Mouse (Mus musculus) CH12.LX (cell line): ENCODE data around the gene Dcdc2a. TPM values are rescaled to one million over a fixed set of nuclear protein-coding genes. Genes with fewer than 3 reads are reported as not detected.
A peak's percentile ranks its signal among the peaks of the same experiment; 100 is the strongest.

Experiments used
- DNase-seq: peaks from one replicate; pipeline ENCODE4 v3.0.0-alpha.2; 2013; ENCODE audit errors: extremely low read depth
- H3K27ac ChIP-seq: 2 replicates; pipeline ENCODE4 v1.5.1; 2012; ENCODE audit warnings: low read depth, mild to moderate bottlenecking, control low read depth, moderate library complexity; ENCODE audit not compliant: insufficient read depth
- H3K27me3 ChIP-seq: replicated peaks from 2 replicates; pipeline ENCODE3; 2012; ENCODE audit warnings: inconsistent platforms
- H3K36me3 ChIP-seq, 2 experiments: replicated peaks in 1 of 2; 2 replicates each; pipeline versions ENCODE3 to v1.6.1; 2012; ENCODE audit warnings: inconsistent platforms in 1 of 2, low read length in 1 of 2, mild to moderate bottlenecking in 1 of 2, mixed read lengths in 1 of 2, moderate library complexity in 1 of 2; ENCODE audit not compliant: control insufficient read depth in 1 of 2, insufficient read depth in 1 of 2
- H3K4me1 ChIP-seq, 2 experiments: 2 replicates each; pipeline ENCODE4 v1.6.1; 2012; ENCODE audit warnings: inconsistent platforms in 1 of 2, moderate library complexity in 1 of 2; ENCODE audit not compliant: insufficient read depth in 2 of 2, control insufficient read depth in 1 of 2
- H3K4me2 ChIP-seq: 2 replicates; pipeline ENCODE4 v1.6.1; 2012; ENCODE audit warnings: low read depth, mild to moderate bottlenecking, control low read depth; ENCODE audit not compliant: poor library complexity, insufficient read depth, severe bottlenecking
- H3K4me3 ChIP-seq, 3 experiments: fragments of 150-350 bp in 1 of 3; sonication (generic) in 1 of 3; replicated peaks in 1 of 3; 2 replicates each; pipeline versions ENCODE3 to v1.5.1; 2011 to 2012; ENCODE audit warnings: low read depth in 2 of 3, low read length in 2 of 3, mild to moderate bottlenecking in 2 of 3, moderate library complexity in 2 of 3, control low read depth in 1 of 3, improper control_type of control experiment in 1 of 3, inconsistent platforms in 1 of 3, mixed read lengths in 1 of 3; ENCODE audit not compliant: poor library complexity in 1 of 3
- H3K79me2 ChIP-seq: replicated peaks from 2 replicates; pipeline ENCODE4 v1.6.1; 2012; ENCODE audit warnings: mild to moderate bottlenecking, moderate library complexity; ENCODE audit not compliant: control insufficient read depth, poor library complexity, insufficient read depth, severe bottlenecking; ENCODE audit errors: extremely low read depth
- H3K9ac ChIP-seq: 2 replicates; pipeline ENCODE4 v1.6.1; 2012; ENCODE audit warnings: low read depth, mild to moderate bottlenecking, control low read depth, moderate library complexity; ENCODE audit not compliant: insufficient read depth
- H3K9me3 ChIP-seq: replicated peaks from 2 replicates; pipeline ENCODE3; 2012; ENCODE audit warnings: low read length, inconsistent platforms, mixed read lengths
- BHLHE40 ChIP-seq: IDR thresholded peaks from 2 replicates; pipeline ENCODE4 v1.6.1; 2011; ENCODE audit warnings: mild to moderate bottlenecking, low read depth, low read length, improper control_type of control experiment
- CTCF ChIP-seq, 2 experiments: IDR thresholded peaks in 1 of 2; conservative IDR thresholded peaks in 1 of 2; 2 replicates each; pipeline ENCODE4 v1.5.1; 2011 to 2012; ENCODE audit warnings: low read depth in 2 of 2, low read length in 2 of 2, improper control_type of control experiment in 1 of 2, inconsistent platforms in 1 of 2, mild to moderate bottlenecking in 1 of 2, moderate library complexity in 1 of 2
- ETS1 ChIP-seq: conservative IDR thresholded peaks from 2 replicates; pipeline ENCODE4 v1.6.1; 2012; ENCODE audit warnings: low read depth, mild to moderate bottlenecking, inconsistent platforms, low read length, improper control_type of control experiment, moderate library complexity
- GABPA ChIP-seq: IDR thresholded peaks from 2 replicates; pipeline ENCODE4 v1.6.1; 2012; ENCODE audit warnings: low read depth, low read length, improper control_type of control experiment, inconsistent platforms; ENCODE audit not compliant: insufficient replicate concordance
- IRF4 ChIP-seq: IDR thresholded peaks from 2 replicates; pipeline ENCODE4 v1.6.1; 2014; ENCODE audit warnings: low read depth, mild to moderate bottlenecking, inconsistent platforms, low read length, improper control_type of control experiment
- JUND ChIP-seq: conservative IDR thresholded peaks from 2 replicates; pipeline ENCODE4 v1.6.1; 2011; ENCODE audit warnings: low read depth, low read length, improper control_type of control experiment
- MAX ChIP-seq: IDR thresholded peaks from 2 replicates; pipeline ENCODE4 v1.6.1; 2011; ENCODE audit warnings: low read length, improper control_type of control experiment
- MXI1 ChIP-seq: IDR thresholded peaks from 2 replicates; pipeline ENCODE4 v1.6.1; 2011; ENCODE audit warnings: mild to moderate bottlenecking, low read depth, low read length, improper control_type of control experiment
- NRF1 ChIP-seq: IDR thresholded peaks from 2 replicates; pipeline ENCODE4 v1.6.1; 2014; ENCODE audit warnings: low read depth, mild to moderate bottlenecking, inconsistent platforms, low read length, improper control_type of control experiment, moderate library complexity
- POLR2A ChIP-seq: IDR thresholded peaks from 2 replicates; pipeline ENCODE4 v1.6.1; 2011; ENCODE audit warnings: low read depth, mild to moderate bottlenecking, improper control_type of control experiment, low read length
- RAD21 ChIP-seq: IDR thresholded peaks from 2 replicates; pipeline ENCODE4 v1.6.1; 2011; ENCODE audit warnings: low read depth, mild to moderate bottlenecking, low read length, improper control_type of control experiment, moderate library complexity
- RCOR1 ChIP-seq: conservative IDR thresholded peaks from 2 replicates; pipeline ENCODE4 v1.6.1; 2012; ENCODE audit warnings: low read depth, mild to moderate bottlenecking, inconsistent platforms, low read length, improper control_type of control experiment
- SIN3A ChIP-seq: IDR thresholded peaks from 2 replicates; pipeline ENCODE4 v1.6.1; 2012; ENCODE audit warnings: low read length, improper control_type of control experiment, inconsistent platforms
- SMC3 ChIP-seq: IDR thresholded peaks from 2 replicates; pipeline ENCODE4 v1.6.1; 2011; ENCODE audit warnings: low read depth, low read length, improper control_type of control experiment
- USF2 ChIP-seq: conservative IDR thresholded peaks from 2 replicates; pipeline ENCODE4 v1.6.1; 2011; ENCODE audit warnings: low read depth, low read length, improper control_type of control experiment
- ZC3H11A ChIP-seq: IDR thresholded peaks from 2 replicates; pipeline ENCODE4 v1.6.1; 2012; ENCODE audit warnings: low read depth, mild to moderate bottlenecking, inconsistent platforms, low read length, improper control_type of control experiment
- ZMIZ1 ChIP-seq: IDR thresholded peaks from 2 replicates; pipeline ENCODE4 v1.6.1; 2012; ENCODE audit warnings: low read depth, mild to moderate bottlenecking, inconsistent platforms, low read length, improper control_type of control experiment
- ZNF384 ChIP-seq: IDR thresholded peaks from 2 replicates; pipeline ENCODE4 v1.6.1; 2012; ENCODE audit warnings: low read depth, low read length, improper control_type of control experiment, inconsistent platforms
- dilution Hi-C: fragments of 300-500 bp; cut with MboI; formaldehyde crosslinking; loops from 2 replicates; pipeline ENCODE4 v1.14.3; 2020; ENCODE audit warnings: low sequenced_read_pairs; ENCODE audit not compliant: extremely low pct_unique_long_range_greater_than_20kb, extremely low pct_ligation_motif_present
- in situ Hi-C: fragments of 300-500 bp; cut with MboI; formaldehyde crosslinking; loops from 3 replicates; pipeline ENCODE4 v1.14.3; 2019; ENCODE audit warnings: low sequenced_read_pairs, low pct_ligation_motif_present, low pct_unique_long_range_greater_than_20kb, mixed read lengths
- polyA plus RNA-seq: library from polyadenylated mRNA; unstranded; fragments of >175 nt; gene quantifications from 2 replicates; pipeline ENCODE4 v1.2.1, GENCODE M21; 2012; ENCODE audit warnings: low read depth; ENCODE audit not compliant: insufficient read length
- total RNA-seq, 2 experiments: library from RNA; depleted of rRNA; stranded (reverse); fragments of 300-350 nt in 1 of 2; fragments of >200 nt in 1 of 2; gene quantifications; 2 replicates each; pipeline ENCODE4 v1.2.3; 2012 to 2014

The Dcdc2a gene
- total and polyA plus RNA-seq, 3 experiments = not detected

DNA sequence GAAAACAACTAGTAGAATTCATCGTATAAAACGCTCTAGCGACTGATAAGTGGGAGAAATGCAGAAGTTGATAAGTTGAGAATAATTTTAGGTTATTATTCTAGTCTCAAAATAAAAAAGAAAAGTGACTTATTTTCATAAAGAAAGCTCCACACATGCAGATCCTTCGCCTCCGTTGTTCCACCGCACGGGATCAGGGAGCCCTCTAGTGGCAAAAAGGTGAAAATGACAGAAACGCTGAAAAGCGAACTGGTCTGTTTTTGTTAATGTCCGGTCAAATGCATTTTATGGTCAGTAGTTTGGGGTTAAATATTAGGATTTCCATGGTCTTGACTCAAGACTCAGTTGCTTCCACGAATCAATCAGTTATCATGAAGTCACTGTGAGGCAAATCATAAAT, 60.2 kb downstream of the Dcdc2a start:
- dilution Hi-C loops (no loop called here), in situ Hi-C loops (loop anchor here (5.0 kb wide), 1 partner anchor 94 kb away; the partner anchor contains the start of gene Mrs2)
- TF ChIP-seq IRF4 (0 out of 2 replicates have a peak, but pooled peaks have one; percentile 14), RCOR1 (no peak), ZMIZ1 (no peak), MAX (no peak), ETS1 (no peak), CTCF (conservative IDR thresholded peaks at IDR 0.05 in 1 of 2, IDR thresholded peaks at IDR 0.05 in 1 of 2; ENCODE audit: low read depth in 2 of 2, low read length in 2 of 2) (peak; percentile 78 to 96), SMC3 (peak; percentile 74), MXI1 (0 out of 2 replicates have a peak, but pooled peaks have one; percentile 10), ZC3H11A (peak; percentile 13; the same call in 1 of the 2 replicates), JUND (no peak; the same call in 1 of the 2 replicates), ZNF384 (peak; percentile 53; the same call in 1 of the 2 replicates), RAD21 (peak; percentile 97), NRF1 (no peak), BHLHE40 (peak; percentile 70), SIN3A (0 out of 2 replicates have a peak, but pooled peaks have one; percentile 5), USF2 (no peak)

DNA sequence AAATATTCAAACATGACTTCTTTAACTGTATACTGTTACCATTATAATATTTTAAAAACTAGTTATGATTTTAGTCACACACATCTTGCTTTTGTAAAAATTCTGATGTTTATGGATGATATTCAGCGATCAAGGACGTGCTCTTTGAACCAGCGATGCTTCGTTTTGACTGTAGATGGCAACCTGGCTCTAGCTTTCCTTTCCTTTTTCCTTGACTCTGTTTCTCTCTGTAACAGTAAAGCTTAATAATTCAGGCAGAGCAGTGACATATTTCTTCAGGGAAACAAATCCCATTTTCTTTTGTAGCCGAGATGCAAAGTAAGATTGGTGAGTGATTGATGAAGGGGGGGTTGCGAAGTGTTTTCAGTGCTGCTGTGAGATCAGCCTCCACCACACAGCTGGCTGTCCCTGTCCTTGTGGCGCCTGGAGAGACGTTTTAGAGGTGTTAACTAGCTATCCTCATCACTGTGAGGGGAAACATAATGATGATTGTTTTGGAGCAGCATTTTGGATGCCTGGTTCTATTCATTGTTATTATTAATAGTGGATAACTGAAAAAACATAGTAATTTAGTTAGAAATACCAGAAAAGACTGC, 67.0 kb downstream of the Dcdc2a start:
- Histone ChIP-seq H3K36me3 (no peaks in the 10 kb centered on the region), H3K27me3 (no peaks in the 10 kb centered on the region), H3K4me1 (peaks cover 4 to 8% of the 10 kb centered on the region in 2 experiments; a peak in 3 of 4 replicates), H3K9ac (no peak overlapping the region), H3K9me3 (no peaks in the 10 kb centered on the region)
- TF ChIP-seq GABPA = no peak
- peak; percentile 59 for TF ChIP-seq RAD21
- peak; percentile 17 for TF ChIP-seq SMC3
- peak in 1 of 2 experiments; percentile 57; a peak in 2 of 4 replicates for TF ChIP-seq CTCF (conservative IDR thresholded peaks at IDR 0.05 in 1 of 2, IDR thresholded peaks at IDR 0.05 in 1 of 2; ENCODE audit: low read depth in 2 of 2, low read length in 2 of 2)
- no peak for TF ChIP-seq POLR2A
- TF ChIP-seq ZNF384 = no peak
- TF ChIP-seq, all 38 proteins: peak for 3
- Histone ChIP-seq H3K4me3 (no peak overlapping the region), H3K27ac (no peak overlapping the region), H3K4me2 (no peak overlapping the region), H3K79me2 (no peaks in the 10 kb centered on the region)
- DNase-seq = no peak
- dilution Hi-C loops = no loop called here
- in situ Hi-C loops = no loop called here

More for the DNA sequence above, 60.2 kb downstream of the Dcdc2a start:
- Histone ChIP-seq H3K9ac (no peak overlapping the region; the same call in 1 of the 2 replicates), H3K4me2 (peak overlapping the region; percentile 90), H3K9me3 (no peaks in the 10 kb centered on the region), H3K27ac (no peak overlapping the region), H3K36me3 (no peaks in the 10 kb centered on the region), H3K4me3 (no peak overlapping the region), H3K4me1 (peaks cover 4 to 6% of the 10 kb centered on the region in 2 experiments; a peak in 3 of 4 replicates), H3K27me3 (no peaks in the 10 kb centered on the region), H3K79me2 (no peaks in the 10 kb centered on the region)
- peak; percentile 53 for DNase-seq
